Mouse (Mus musculus) bone marrow, adult 2 months (tissue): ENCODE data around the gene Il17d.

Experiments
- CTCF ChIP-seq: fragments of 200-500 bp; IDR thresholded peaks from 2 replicates; pipeline ENCODE4 v1.5.1; 2011; ENCODE audit warnings: low read length, control low read depth; ENCODE audit not compliant: control insufficient read depth, insufficient read depth
- POLR2A ChIP-seq: fragments of 200-500 bp; IDR thresholded peaks from 2 replicates; pipeline ENCODE4 v1.6.1; 2011; ENCODE audit warnings: low read depth, mild to moderate bottlenecking, control low read depth, low read length, borderline replicate concordance; ENCODE audit not compliant: control insufficient read depth

DNA sequence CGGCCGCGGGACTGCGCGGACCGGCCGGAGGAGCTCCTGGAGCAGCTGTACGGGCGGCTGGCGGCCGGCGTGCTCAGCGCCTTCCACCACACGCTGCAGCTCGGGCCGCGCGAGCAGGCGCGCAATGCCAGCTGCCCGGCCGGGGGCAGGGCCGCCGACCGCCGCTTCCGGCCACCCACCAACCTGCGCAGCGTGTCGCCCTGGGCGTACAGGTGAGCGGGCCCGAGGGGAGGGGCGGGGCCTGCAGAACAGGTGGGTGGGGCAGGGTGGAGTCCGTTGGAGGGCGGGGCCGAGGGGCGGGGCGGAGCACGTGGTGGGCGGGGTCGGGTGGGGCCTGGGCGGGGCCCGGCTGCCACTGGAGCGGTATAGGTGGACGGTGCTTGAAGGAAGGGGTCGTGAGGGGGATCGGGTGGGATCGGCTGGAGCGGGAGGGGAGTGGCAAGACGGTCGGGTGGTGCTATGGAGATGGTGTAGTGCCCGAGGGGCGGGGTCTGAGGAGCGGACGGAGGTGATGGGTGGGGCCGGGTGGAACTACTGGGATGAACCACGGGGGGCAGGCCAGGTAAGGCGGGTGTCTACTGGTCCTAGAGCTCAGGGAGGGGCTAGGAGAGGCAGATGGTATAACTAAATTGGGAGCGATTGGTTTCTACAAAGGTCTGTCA is 942 bp downstream of the Il17d start:
- no peak for TF ChIP-seq POLR2A
- no peak for TF ChIP-seq CTCF
